Mouse (Mus musculus) limb, embryonic 13.5 days (tissue): ENCODE data around the gene Mcat. TPM values are rescaled to one million over a fixed set of nuclear protein-coding genes. Genes with fewer than 3 reads are reported as not detected.
A peak's percentile ranks its signal among the peaks of the same experiment; 100 is the strongest.

ENCODE experiments used
- ATAC-seq: fragments of 200-750 bp; cut with Nextera tagmentation; 2 replicates; pipeline ENCODE4 v1.8.0; 2017; ENCODE audit warnings: low read depth, moderate number of reproducible peaks, moderate TSS enrichment; ENCODE audit not compliant: low FRiP score
- H3K27ac ChIP-seq: fragments of 300-500 bp; sonication (generic); 2 replicates; pipeline ENCODE4 v1.5.1; 2015; ENCODE audit warnings: inconsistent platforms, mild to moderate bottlenecking, moderate library complexity
- H3K27me3 ChIP-seq: fragments of 300-500 bp; sonication (generic); 2 replicates; pipeline ENCODE4 v1.6.1; 2015; ENCODE audit warnings: mild to moderate bottlenecking, inconsistent platforms
- H3K36me3 ChIP-seq: fragments of 300-500 bp; sonication (generic); 2 replicates; pipeline ENCODE4 v1.6.1; 2015; ENCODE audit warnings: inconsistent platforms, mild to moderate bottlenecking, moderate library complexity
- H3K4me1 ChIP-seq: fragments of 300-500 bp; sonication (generic); 2 replicates; pipeline ENCODE4 v1.6.1; 2015; ENCODE audit warnings: inconsistent platforms
- H3K4me2 ChIP-seq: fragments of 300-500 bp; sonication (generic); replicated peaks from 2 replicates; pipeline ENCODE4 v1.6.1; 2015; ENCODE audit warnings: inconsistent platforms, mild to moderate bottlenecking, moderate library complexity
- H3K4me3 ChIP-seq: fragments of 300-500 bp; sonication (generic); 2 replicates; pipeline ENCODE4 v1.5.1; 2015; ENCODE audit warnings: moderate library complexity, mild to moderate bottlenecking, inconsistent platforms
- H3K9ac ChIP-seq: fragments of 300-500 bp; sonication (generic); 2 replicates; pipeline ENCODE4 v1.6.1; 2015; ENCODE audit warnings: mild to moderate bottlenecking, inconsistent platforms
- H3K9me3 ChIP-seq: fragments of 300-500 bp; sonication (generic); 2 replicates; pipeline ENCODE4 v1.6.1; 2016; ENCODE audit warnings: inconsistent platforms
- WGBS: fragments of 180-500 bp; shearing (Covaris S2); methylation state at CpG from one replicate; pipeline ENCODE4 v1.1.7; 2015; 5-methylcytosine and 5-hydroxymethylcytosine counted together
- polyA plus RNA-seq: library from polyadenylated mRNA; unstranded; fragments of >200 nt; fragmentation: Nextera tagmentation; extraction: Ambion mirVana; gene quantifications from 2 replicates; pipeline ENCODE4 v1.2.1, GENCODE M21; 2015

The Mcat gene
- polyA plus RNA-seq, 1 experiment from 2014 or later, result 39.4 TPM

GRCm38 (mm10) chr15:83573606-83574005 is 10.0 kb upstream of the Mcat start:
- Histone ChIP-seq H3K4me2 (no peak overlapping the region), H3K36me3 (peaks cover 48% of the 10 kb centered on the region), H3K4me3 (no peak overlapping the region), H3K9me3 (no peaks in the 10 kb centered on the region), H3K4me1 (no peaks in the 10 kb centered on the region), H3K27ac (no peak overlapping the region), H3K9ac (no peak overlapping the region), H3K27me3 (no peaks in the 10 kb centered on the region)
- 95% methylated on average over 12 of the region's 12 CpGs for WGBS
- ATAC-seq, result no peak

GRCm38 (mm10) chr15:83572132-83572531 is 8.5 kb upstream of the Mcat start:
- no peak for ATAC-seq
- Histone ChIP-seq H3K27me3 (no peaks in the 10 kb centered on the region), H3K4me2 (no peak overlapping the region), H3K36me3 (peaks cover 33% of the 10 kb centered on the region), H3K4me1 (no peaks in the 10 kb centered on the region), H3K9ac (no peak overlapping the region), H3K9me3 (no peaks in the 10 kb centered on the region), H3K4me3 (no peak overlapping the region), H3K27ac (no peak overlapping the region)
- 84% methylated on average over 4 of the region's 4 CpGs for whole genome bisulfite sequencing

DNA sequence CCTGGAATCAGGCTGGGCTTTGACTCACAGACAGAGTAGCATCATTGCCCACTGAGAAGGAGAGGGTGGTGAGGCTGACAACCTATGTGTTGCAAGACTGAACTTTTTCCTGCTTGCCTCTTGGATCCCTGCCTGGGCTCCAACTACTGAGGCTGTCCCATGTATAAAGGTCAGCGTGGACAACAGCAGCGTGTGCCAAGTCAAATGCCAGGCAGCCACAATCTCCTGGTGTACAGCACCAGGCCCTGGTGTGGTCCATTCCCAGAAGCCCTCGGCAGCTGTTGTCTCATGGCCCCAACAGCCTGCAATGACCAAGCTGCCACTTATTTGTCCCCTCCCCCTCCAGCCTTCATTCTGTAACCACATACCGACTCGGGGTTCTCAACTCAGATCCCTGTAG is 8.0 kb upstream of the Mcat start:
- 91% methylated on average over 5 of the region's 5 CpGs for WGBS
- ATAC-seq, result no peak
- Histone ChIP-seq H3K27me3 (no peaks in the 10 kb centered on the region), H3K27ac (no peak overlapping the region), H3K4me2 (no peak overlapping the region), H3K36me3 (peaks cover 28% of the 10 kb centered on the region), H3K4me3 (no peak overlapping the region), H3K4me1 (no peaks in the 10 kb centered on the region), H3K9ac (no peak overlapping the region), H3K9me3 (no peaks in the 10 kb centered on the region)

- Histone ChIP-seq H3K4me3 (no peak overlapping the region), H3K4me1 (no peaks in the 10 kb centered on the region), H3K27me3 (no peaks in the 10 kb centered on the region), H3K9me3 (no peaks in the 10 kb centered on the region), H3K4me2 (no peak overlapping the region), H3K9ac (no peak overlapping the region), H3K27ac (no peak overlapping the region), H3K36me3 (peaks cover 19% of the 10 kb centered on the region)
- ATAC-seq, result no peak
- WGBS, result 60% methylated on average over 2 of the region's 2 CpGs
These were observed 7.1 kb upstream of the Mcat start for GRCm38 (mm10) chr15:83570641-83571040.

DNA sequence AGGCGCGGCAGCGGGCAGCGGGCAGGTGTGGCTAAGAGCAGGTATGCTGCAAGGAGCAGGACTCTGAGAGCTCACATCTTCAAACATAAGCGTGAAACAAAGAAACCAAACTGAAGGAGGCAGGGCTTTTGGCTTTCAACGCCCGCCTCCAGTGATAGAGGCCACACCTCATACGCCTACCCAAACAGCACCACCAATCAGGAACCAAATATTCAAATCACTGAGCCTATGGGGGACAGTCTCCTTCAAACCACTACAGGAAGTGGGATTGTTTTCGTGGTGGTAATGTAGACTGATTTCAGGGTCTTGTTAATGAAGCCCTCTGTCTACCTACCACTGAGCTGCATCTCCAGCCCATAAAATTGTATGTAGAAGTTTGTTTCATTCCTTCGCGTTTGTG is 6.1 kb upstream of the Mcat start:
- H3K4me2 ChIP-seq, result no peak overlapping the region
- H3K27me3 ChIP-seq, result no peaks in the 10 kb centered on the region
- H3K36me3 ChIP-seq, result peaks cover 9% of the 10 kb centered on the region
- no peak overlapping the region for H3K9ac ChIP-seq
- no peaks in the 10 kb centered on the region for H3K9me3 ChIP-seq
- ATAC-seq, result no peak
- no peaks in the 10 kb centered on the region for H3K4me1 ChIP-seq
- H3K4me3 ChIP-seq, result no peak overlapping the region
- WGBS, result 63% methylated on average over 11 of the region's 11 CpGs
- H3K27ac ChIP-seq, result no peak overlapping the region

GRCm38 (mm10) chr15:83568544-83568943 is 5.0 kb upstream of the Mcat start:
- 90% methylated on average over 5 of the region's 5 CpGs for WGBS
- H3K27ac ChIP-seq, result no peak overlapping the region
- no peaks in the 10 kb centered on the region for H3K36me3 ChIP-seq
- no peak for ATAC-seq
- no peaks in the 10 kb centered on the region for H3K27me3 ChIP-seq
- H3K9ac ChIP-seq, result no peak overlapping the region
- no peaks in the 10 kb centered on the region for H3K9me3 ChIP-seq
- H3K4me2 ChIP-seq, result no peak overlapping the region
- no peak overlapping the region for H3K4me3 ChIP-seq
- peaks cover 9% of the 10 kb centered on the region for H3K4me1 ChIP-seq

- H3K27ac ChIP-seq, result no peak overlapping the region
- peaks cover 17% of the 10 kb centered on the region for H3K4me1 ChIP-seq
- no peak overlapping the region for H3K9ac ChIP-seq
- no peak overlapping the region for H3K4me2 ChIP-seq
- H3K36me3 ChIP-seq, result no peaks in the 10 kb centered on the region
- ATAC-seq, result no peak
- H3K27me3 ChIP-seq, result no peaks in the 10 kb centered on the region
- H3K4me3 ChIP-seq, result no peak overlapping the region
- H3K9me3 ChIP-seq, result no peaks in the 10 kb centered on the region
- WGBS, result 84% methylated on average over 3 of the region's 3 CpGs
These were observed 4.1 kb upstream of the Mcat start for GRCm38 (mm10) chr15:83567728-83568127.

DNA sequence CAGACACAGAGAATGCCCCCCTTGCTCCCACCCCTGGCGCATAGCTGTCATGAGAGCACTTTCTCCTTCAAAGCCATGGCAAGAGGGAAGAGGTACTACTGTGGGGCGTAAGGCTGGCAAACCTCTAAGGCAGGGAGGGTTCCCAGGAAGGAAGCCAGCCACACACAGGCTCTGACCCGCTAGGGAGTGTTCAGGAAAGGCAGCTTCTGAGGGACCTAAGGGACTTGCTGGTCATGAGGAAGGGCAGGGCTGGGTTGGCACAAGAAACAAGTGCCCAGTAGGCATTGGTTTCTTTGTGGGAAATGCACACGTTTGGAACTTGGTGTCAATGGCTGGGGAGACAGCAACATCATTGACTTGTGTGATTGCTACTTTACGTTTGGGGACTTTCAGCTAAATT is 2.4 kb upstream of the Mcat start:
- Histone ChIP-seq H3K36me3 (no peaks in the 10 kb centered on the region), H3K9ac (no peak overlapping the region), H3K27me3 (peaks cover 3% of the 10 kb centered on the region; the same call in 1 of the 2 replicates), H3K4me3 (no peak overlapping the region), H3K4me1 (peaks cover 20% of the 10 kb centered on the region), H3K27ac (no peak overlapping the region; the same call in 1 of the 2 replicates), H3K4me2 (no peak overlapping the region), H3K9me3 (no peaks in the 10 kb centered on the region)
- ATAC-seq, result no peak
- WGBS, result 79% methylated on average over 5 of the region's 5 CpGs

- no peak overlapping the region for H3K9ac ChIP-seq
- H3K27me3 ChIP-seq, result peaks cover 3% of the 10 kb centered on the region; the same call in 1 of the 2 replicates
- H3K4me2 ChIP-seq, result no peak overlapping the region
- H3K27ac ChIP-seq, result no peak overlapping the region
- H3K36me3 ChIP-seq, result no peaks in the 10 kb centered on the region
- peaks cover 20% of the 10 kb centered on the region for H3K4me1 ChIP-seq
- 79% methylated on average over 3 of the region's 3 CpGs for WGBS
- no peaks in the 10 kb centered on the region for H3K9me3 ChIP-seq
- H3K4me3 ChIP-seq, result no peak overlapping the region
- no peak for ATAC-seq
These were observed 1.8 kb upstream of the Mcat start for GRCm38 (mm10) chr15:83565434-83565833.

- whole genome bisulfite sequencing, result 2% methylated on average over 27 of the region's 27 CpGs
- ATAC-seq, result no peak; the same call in 1 of the 2 replicates
- peak overlapping the region; percentile 34; the same call in 1 of the 2 replicates for H3K27ac ChIP-seq
These were observed 467 bp upstream of the Mcat start for GRCm38 (mm10) chr15:83563857-83564651.

GRCm38 (mm10) chr15:83562626-83563270 is 839 bp downstream of the Mcat start:
- H3K9ac ChIP-seq, result peak overlapping the region; percentile 76
- peak overlapping the region; percentile 50 for H3K4me3 ChIP-seq
- peaks cover 3% of the 10 kb centered on the region; the same call in 1 of the 2 replicates for H3K27me3 ChIP-seq
- WGBS, result 32% methylated on average over 15 of the region's 15 CpGs
- H3K9me3 ChIP-seq, result no peaks in the 10 kb centered on the region
- H3K4me1 ChIP-seq, result peaks cover 20% of the 10 kb centered on the region
- peak overlapping the region; percentile 61 for H3K27ac ChIP-seq
- peak; percentile 58; the same call in 1 of the 2 replicates for ATAC-seq
- H3K4me2 ChIP-seq, result peak overlapping the region; percentile 98
- H3K36me3 ChIP-seq, result no peaks in the 10 kb centered on the region

More at GRCm38 (mm10) chr15:83563857-83564651, 467 bp upstream of the Mcat start:
- H3K9me3 ChIP-seq, result no peaks in the 10 kb centered on the region
- peaks cover 3% of the 10 kb centered on the region; the same call in 1 of the 2 replicates for H3K27me3 ChIP-seq
- H3K4me1 ChIP-seq, result peaks cover 20% of the 10 kb centered on the region
- H3K9ac ChIP-seq, result peak overlapping the region; percentile 76
- H3K4me3 ChIP-seq, result peak overlapping the region; percentile 50
- peak overlapping the region; percentile 98 for H3K4me2 ChIP-seq
- H3K36me3 ChIP-seq, result no peaks in the 10 kb centered on the region

DNA sequence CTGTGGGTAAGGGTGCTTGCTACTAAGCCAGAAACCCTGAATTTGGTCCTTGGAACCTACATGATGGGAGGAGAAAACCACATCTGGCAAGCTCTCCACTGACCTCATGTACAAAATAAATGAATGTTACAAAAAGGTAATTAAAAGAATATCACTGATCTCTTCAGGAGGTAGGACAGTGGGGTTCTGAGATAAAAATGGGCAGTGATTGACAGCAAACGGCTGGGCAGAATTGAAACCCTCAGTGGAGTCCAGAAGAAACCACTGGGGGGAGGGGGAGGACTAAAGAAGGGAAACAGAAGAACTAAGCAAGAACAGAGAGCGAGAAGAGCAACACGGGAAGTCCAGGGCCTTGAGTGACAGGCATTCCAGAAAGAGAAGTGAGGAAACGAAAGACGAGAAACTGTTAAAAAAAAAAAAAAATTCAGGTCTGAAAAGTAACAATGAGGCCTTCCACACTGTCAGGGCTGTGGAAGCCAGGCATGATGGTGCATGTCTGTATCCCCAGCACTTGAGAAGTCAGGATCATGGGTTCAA is 2.6 kb downstream of the Mcat start:
- H3K4me2 ChIP-seq, result no peak overlapping the region
- H3K27ac ChIP-seq, result no peak overlapping the region
- H3K4me1 ChIP-seq, result peaks cover 21% of the 10 kb centered on the region
- no peaks in the 10 kb centered on the region for H3K9me3 ChIP-seq
- 61% methylated on average over 5 of the region's 5 CpGs for WGBS
- H3K36me3 ChIP-seq, result no peaks in the 10 kb centered on the region
- H3K4me3 ChIP-seq, result no peak overlapping the region
- peaks cover 3% of the 10 kb centered on the region; the same call in 1 of the 2 replicates for H3K27me3 ChIP-seq
- H3K9ac ChIP-seq, result no peak overlapping the region
- ATAC-seq, result no peak
